Mouse (Mus musculus) heart, postnatal 0 days (tissue): ENCODE measurements around the gene Myom3.

Source experiments
- CTCF ChIP-seq: IDR thresholded peaks from 2 replicates; pipeline ENCODE4 v1.5.1; 2016; ENCODE audit warnings: antibody characterized with exemption, control low read depth, low read depth
- EP300 ChIP-seq: IDR thresholded peaks from 2 replicates; pipeline ENCODE4 v1.6.1; 2016; ENCODE audit warnings: antibody characterized with exemption, low read depth

GRCm38 (mm10) chr4:135803299-135803698 is 43.8 kb downstream of the Myom3 start:
- no peak; the same call in 1 of the 2 replicates for TF ChIP-seq CTCF
- no peak for TF ChIP-seq EP300
